Mouse (Mus musculus) c-Kit-positive CD71-positive TER-119-negative erythroid progenitor cells, embryonic 14.5 days (primary cell): ENCODE data around the gene Chrm2.

Experiments used
- DNase-seq: peaks from one replicate; pipeline ENCODE4 v3.0.0-alpha.2; 2013; ENCODE audit warnings: low read depth

Chrm2 gene

GRCm38 (mm10) chr6:36517242-36517641, 129.4 kb downstream of the Chrm2 start:
- DNase-seq, result no peak

- DNase-seq, result no peak
Measured at GRCm38 (mm10) chr6:36523599-36523998, 135.7 kb downstream of the Chrm2 start.

DNA sequence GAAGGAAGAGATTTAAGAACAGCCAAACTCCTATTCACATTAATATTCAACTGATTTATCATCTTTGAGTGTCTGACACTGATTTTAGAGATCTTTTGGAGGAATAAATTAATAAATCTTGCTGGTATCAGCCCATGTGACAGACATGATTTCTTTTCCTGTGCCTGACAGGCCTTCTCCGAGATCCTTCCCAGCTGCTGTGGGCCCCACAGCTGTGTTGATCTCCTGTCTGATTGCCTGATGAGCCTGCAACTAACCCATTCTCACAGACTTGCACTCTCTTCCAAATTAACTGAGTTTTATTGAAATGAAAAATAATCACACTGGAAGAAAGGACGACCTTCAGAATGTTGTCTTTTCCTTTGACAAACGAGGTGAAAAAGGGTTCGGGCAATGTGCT, 140.6 kb downstream of the Chrm2 start:
- no peak for DNase-seq

- DNase-seq, result no peak
Measured at GRCm38 (mm10) chr6:36541247-36541646, 153.4 kb downstream of the Chrm2 start.

GRCm38 (mm10) chr6:36566886-36567285, 179.0 kb downstream of the Chrm2 start:
- DNase-seq, result no peak
